Mouse (Mus musculus) hematopoietic multipotent progenitor cell, adult 10-12 weeks (in vitro differentiated cells): ENCODE measurements around the gene Cbx7. TPM values are rescaled to one million over a fixed set of nuclear protein-coding genes. Genes with fewer than 3 reads are reported as not detected.

Experiments
- polyA plus RNA-seq: library from polyadenylated mRNA; stranded (reverse); fragments of >175 nt; gene quantifications from 2 replicates; pipeline ENCODE4 v1.2.3, GENCODE M21; 2012; ENCODE audit warnings: low replicate concordance

Cbx7 gene
- polyA plus RNA-seq: 81.5 and 216 TPM in 2 replicates

DNA sequence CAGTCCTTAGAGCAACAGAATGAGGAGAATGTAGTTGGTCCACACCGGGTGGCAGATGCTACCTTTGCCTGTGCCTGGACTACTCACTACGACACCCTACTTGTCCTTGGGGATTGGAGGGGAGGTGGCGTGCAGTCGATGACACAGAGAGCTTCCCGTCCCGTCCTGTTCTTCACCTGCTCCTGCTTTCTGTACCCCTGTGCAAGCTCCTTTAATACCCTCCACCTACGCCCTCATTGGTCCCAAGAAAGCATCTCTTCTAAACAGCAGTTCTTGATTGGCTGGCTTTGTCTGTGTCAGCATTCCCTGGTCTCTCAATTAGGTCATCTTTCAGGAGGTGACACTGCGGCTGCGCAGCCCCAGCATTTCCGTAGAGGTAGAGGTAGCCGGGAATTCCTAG, at the start of gene Cbx7:
Gene Cbx7, minus strand, starts transcription at position 180 of the 400 bp plus-strand sequence.

DNA sequence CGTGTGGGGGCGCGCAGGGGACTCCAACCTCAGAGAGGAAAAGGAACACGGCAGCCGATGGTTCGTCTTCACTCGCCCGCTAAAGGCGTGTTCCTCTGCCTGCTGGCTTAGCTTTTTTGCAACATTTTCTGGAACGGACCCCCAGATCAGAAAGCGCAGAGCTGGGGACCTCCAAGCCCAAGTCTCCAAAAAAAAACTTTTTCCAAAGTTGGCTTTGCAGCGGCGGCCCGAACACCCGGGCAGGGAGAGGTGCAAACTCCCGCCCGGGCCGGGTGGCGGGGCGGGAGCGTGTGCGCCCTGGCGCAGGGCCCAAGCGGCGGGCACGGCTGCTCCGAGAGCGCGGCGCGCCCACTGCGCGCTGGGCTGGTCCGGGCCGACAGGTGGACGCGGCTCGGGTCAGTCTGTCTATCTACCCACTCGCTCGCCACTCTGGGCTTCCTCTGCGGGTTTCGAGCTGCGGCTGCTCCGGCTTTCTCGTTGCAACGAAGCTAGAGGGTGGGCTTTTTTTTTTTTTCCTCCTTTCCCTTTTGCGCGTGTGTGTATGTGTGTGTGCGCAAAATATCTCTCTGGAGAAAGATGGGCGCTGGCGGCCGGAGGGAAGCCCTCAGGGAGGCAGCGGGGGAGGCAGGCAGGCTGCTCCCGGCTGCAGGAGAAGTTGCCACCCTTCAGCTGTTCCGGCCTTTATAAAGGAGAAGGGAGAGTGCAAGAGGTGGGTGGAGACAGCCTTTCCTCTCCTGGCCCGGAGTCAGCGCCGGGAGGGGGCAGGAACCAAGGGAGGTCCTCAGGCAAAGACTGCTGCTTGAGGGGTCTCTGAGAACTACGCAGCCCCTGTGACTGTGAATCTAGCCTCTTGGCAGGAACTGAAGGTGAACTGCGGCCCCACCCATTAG, 43.6 kb upstream of the Cbx7 start, which contains the start of gene Pdgfb:
Gene Pdgfb, minus strand, starts transcription at position 657 of the 890 bp plus-strand sequence.

DNA sequence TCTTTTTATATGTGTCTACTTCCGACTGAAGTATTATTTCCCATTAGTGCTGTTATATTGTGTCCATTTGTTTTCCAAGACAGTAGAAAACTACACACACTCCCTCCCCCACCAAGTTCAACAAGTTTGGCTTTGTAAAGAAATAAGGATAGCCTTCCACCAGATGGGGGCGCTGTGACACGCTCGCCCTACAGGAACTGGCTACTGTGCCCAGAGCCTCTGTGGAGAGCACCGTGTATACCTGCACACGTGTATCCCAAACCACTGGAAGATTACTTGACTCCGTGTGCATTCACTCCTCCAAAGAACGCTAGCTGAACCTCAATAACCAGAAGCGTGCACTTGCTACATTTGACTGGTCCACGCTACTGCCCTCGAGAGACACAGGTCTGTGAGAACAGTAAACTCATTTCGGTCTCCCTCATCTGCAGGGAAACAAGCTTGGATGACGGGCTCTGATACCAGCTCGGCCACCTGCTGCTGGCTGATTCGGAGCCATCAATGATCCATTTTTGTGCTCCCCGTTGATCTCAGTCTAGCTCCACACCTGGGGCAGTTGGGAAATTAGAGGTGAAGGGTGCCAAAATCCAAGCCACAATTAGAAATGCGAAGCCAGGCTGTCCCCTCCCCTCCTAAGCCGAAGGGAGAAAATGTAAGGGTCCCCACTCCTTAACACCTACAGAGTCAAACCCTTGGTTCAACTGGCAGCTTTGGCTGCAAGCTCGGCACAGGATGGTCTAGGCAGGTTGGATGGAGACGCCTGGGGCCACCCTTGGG, 79.3 kb downstream of the Cbx7 start, which contains the start of gene Apobec3:
Gene Apobec3, plus strand, starts transcription at position 224 of the 777 bp plus-strand sequence.

Other genes starting within 250 kb of the Cbx7 start
- 323 and 388 TPM in 2 replicates for gene Sun2, start 228.6 kb downstream of the Cbx7 start, polyA plus RNA-seq
- 23.9 and 28.1 TPM in 2 replicates for gene Dnal4, start 193.3 kb downstream of the Cbx7 start, polyA plus RNA-seq
- gene Nptxr, start 166.4 kb downstream of the Cbx7 start, polyA plus RNA-seq: 0.74 and 2.1 TPM in 2 replicates
- gene Npcd, start 136.9 kb downstream of the Cbx7 start, polyA plus RNA-seq: 0.33 and 3.0 TPM in 2 replicates
- gene Cbx6, start 136.4 kb downstream of the Cbx7 start, polyA plus RNA-seq: 27.1 and 46.2 TPM in 2 replicates
- 3.6 and 7.4 TPM in 2 replicates for gene Apobec3, start 79.5 kb downstream of the Cbx7 start, polyA plus RNA-seq
- gene Pdgfb, start 43.9 kb upstream of the Cbx7 start, polyA plus RNA-seq: 14.5 and 15.4 TPM in 2 replicates
- 1.5 and 3.1 TPM in 2 replicates for gene Syngr1, start 120.2 kb upstream of the Cbx7 start, polyA plus RNA-seq
- gene Rpl3, start 120.7 kb upstream of the Cbx7 start, polyA plus RNA-seq: 49.1 and 91.4 TPM in 2 replicates
- 9.1 and 15.5 TPM in 2 replicates for gene Tab1, start 162.0 kb upstream of the Cbx7 start, polyA plus RNA-seq
- 0.02 and 0.15 TPM in 2 replicates for gene Mgat3, start 202.6 kb upstream of the Cbx7 start, polyA plus RNA-seq